Mouse (Mus musculus): ENCODE measurements around the gene Sec14l3. TPM values are rescaled to one million over a fixed set of nuclear protein-coding genes. Genes with fewer than 3 reads are reported as not detected.
"Not testable (repeated sequence)": the region's sequence is repeated elsewhere in the genome, so short reads cannot be mapped to it uniquely, and the experiment has no call there.

Gene Sec14l3
- total RNA-seq (2014; fragmentation: Nextera tagmentation), result not detected in 2 replicates
- total RNA-seq (2017), result not detected in 2 replicates

DNA sequence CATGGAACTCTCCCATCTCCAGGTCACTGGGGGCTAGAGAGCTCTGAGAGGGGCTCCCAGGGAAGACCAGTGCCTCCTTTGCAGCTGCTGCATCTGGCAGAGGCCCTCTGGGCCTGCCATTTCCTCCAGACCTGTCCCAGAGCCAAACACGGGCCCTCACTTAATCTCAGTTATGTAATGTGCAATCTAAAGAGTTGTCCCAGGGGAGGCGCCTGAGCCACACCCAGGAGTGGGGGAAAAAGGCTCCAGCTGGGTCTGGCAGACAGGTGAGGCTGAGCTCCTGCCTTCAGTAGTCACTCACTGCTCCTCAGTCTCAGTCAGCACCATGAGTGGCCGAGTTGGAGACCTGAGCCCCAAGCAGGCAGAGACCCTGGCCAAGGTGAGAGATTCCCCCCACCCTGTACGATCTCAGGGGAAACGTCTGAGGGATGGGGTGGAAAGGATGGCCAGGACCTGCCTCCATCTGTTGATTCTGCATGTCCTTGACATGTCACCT is at the start of gene Sec14l3:
Gene Sec14l3 (plus strand): TSS at position 215 of the 496 bp plus-strand sequence.
- ATAC-seq (replicated peaks; ENCODE audit: low FRiP score, low TSS enrichment, poor library complexity, severe bottlenecking), result no peak

DNA sequence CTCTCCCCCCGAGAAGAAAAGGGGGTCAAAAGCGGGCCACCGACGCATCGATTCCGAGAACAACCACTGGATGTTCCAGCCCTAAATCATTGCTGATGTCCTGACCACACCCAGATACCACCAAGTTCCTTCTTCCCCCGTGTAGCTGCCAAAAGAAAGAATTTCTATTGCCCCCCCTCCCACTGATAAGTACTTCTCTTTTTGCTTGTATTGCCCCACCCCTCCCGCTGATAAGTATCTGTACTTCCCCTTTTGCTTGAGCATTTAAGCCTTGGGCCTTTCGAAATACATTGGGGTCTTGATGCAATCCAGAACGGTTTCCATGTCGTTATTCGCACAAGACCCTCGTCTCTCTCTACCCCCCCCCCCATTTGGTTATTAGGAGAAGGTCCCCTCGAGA is 48.8 kb upstream of the Sec14l3 start:
- ATAC-seq (replicated peaks; ENCODE audit: low FRiP score, low TSS enrichment, poor library complexity, severe bottlenecking), result not testable (repeated sequence)

DNA sequence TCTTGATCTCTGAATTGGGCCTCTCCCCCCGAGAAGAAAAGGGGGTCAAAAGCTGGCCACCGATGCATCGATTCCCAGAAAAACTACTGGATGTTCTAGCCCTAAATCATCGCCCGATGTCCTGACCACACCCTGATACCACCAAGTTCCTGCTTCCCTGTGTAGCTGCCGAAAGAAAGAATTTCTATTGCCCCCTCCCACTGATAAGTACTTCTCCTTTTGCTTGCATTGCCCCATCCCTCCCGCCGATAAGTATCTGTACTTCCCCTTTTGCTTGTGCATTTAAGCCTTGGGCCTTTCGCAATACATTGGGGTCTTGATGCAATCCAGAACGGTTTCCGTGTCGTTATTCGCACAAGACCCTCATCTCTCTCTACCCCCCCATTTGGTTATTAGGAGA is 42.5 kb upstream of the Sec14l3 start:
- not testable (repeated sequence) for ATAC-seq (replicated peaks; ENCODE audit: low FRiP score, low TSS enrichment, poor library complexity, severe bottlenecking)

DNA sequence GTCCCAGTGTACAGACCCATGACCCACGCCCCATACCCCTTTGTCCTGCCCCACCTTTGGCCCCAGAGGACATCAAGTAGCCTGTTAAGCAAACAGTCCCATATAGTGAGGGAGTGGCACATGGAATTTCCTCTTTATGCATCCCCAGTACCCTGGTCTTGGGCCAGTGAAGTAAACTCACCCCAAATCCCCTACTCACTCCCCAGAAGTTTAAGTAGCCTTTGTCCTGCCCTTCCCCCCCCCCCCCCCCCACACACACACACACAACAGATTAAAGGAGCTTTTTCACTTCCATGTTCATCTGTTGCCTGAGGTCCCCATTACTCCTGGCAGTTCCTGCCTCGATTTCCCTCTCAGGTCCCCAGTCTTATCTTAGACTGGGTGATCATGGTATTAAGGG is 41.3 kb upstream of the Sec14l3 start:
- ATAC-seq (replicated peaks; ENCODE audit: low FRiP score, low TSS enrichment, poor library complexity, severe bottlenecking), result no peak

DNA sequence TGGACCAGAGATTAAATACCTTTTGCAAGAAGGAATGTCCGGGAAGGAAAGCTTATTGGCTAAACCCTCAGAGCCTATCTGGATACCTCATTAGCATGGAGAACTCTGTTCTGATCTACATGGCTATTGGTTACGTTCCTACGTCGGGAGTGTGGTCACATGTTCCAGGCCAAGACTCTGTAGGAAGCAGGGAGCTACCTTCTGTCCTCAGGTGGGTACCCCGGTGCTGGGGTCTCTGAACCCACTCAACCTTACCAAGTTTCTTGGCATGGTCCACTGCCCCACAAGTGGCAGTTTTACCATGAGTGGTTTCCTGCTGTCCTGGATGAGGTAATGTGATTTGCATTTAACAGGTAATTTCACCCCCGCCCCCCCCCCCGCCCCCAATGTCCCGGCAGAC is 37.6 kb upstream of the Sec14l3 start:
- no peak for ATAC-seq (replicated peaks; ENCODE audit: low FRiP score, low TSS enrichment, poor library complexity, severe bottlenecking)

DNA sequence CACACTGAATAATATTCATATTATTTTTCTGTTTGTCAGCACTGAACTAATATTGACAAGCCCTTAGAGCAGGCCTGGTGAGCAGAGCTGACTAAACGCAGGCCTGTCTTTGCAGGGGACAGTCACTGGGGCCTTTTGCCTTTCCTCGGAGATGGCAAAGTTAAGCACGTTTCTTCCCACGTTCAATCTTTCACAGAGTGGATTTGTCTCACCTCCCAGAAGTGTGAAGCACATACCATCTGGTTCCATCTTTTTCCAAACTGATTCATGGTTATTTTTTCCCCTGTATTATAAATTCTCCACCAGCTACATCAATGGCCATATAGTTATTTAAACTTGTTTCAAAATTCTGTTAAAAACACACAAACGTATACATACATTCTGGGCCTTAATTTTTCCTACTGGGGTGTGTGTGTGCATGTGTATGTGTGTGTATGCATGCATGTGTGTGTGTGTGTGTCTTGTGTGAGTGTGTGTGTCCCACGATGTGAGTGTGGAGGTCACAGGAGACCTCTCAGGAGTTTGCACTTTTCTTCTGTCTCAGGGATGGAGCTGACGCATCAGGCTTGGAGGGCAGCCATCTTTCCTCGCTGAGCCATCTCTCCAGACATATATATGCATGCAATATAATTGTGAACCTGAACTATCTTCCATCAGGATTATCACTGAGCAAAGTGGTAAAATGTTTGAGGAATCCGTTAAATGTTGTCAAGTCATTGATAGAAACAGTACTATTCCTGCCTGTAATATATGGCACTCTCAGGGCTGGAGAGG is 36.9 kb upstream of the Sec14l3 start:
- ATAC-seq (replicated peaks; ENCODE audit: low FRiP score, low TSS enrichment, poor library complexity, severe bottlenecking), result no peak

DNA sequence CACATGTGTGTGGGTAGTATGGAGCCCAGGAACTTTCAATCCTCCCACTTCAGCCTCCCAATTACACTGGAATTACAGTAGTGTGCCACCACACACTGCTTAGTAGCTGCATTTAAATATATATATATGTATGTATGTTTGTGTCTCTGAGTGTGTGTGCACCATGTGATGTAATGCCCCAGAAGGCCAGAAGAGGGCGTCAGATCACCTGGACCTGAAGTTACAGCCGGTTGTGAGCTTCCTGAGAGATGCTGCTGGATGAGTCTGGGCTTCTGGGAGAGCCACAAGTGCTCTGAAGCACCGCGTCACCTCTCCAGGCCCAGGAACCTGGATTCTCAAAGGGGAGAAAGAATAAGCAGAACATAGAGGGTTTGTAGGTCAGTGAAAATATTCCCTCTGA is 35.3 kb upstream of the Sec14l3 start:
- ATAC-seq (replicated peaks; ENCODE audit: low FRiP score, low TSS enrichment, poor library complexity, severe bottlenecking), result no peak

DNA sequence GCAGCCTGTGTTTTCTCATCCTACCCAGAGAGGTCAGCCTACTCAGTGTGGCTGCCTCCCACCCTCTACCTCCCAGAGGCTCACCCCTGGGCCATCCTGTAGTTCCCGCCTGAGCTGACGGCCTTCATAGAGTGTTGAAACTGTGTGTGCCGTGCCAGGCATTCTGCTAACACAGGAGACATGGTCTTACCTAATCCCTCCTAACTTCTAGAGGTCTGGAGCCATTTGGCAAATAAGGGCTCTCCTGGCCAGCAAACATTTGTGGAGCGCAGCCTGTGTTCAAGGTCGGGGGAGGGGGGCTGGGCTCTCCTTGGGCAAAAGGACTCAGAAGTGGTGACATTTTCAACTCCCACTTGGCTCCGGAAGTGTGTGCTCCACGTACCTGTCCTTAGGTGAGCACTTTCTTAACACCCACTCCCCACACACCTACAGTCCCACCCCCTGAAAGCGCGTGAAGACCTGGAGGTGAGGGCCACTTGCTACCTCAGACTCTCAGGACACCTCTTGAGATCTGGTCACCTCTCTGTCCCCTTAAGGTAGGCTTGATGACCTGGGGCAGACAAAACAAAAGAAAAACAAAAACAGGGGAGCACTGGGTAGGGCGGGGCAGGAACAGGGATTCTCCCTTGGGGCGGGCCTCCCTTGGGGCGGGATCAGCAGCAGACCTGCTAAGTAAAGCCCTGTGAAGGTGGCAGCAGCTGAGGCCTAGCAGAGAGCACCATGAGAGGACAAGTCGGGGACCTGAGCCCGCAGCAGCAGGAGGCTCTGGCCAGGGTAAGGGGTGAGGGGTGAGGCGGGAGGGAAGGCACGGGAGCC is 33.3 kb upstream of the Sec14l3 start, which contains the start of gene Sec14l4:
Gene Sec14l4 (plus strand): TSS at position 337 of the 816 bp plus-strand sequence.
- no peak for ATAC-seq (replicated peaks; ENCODE audit: low FRiP score, low TSS enrichment, poor library complexity, severe bottlenecking)

DNA sequence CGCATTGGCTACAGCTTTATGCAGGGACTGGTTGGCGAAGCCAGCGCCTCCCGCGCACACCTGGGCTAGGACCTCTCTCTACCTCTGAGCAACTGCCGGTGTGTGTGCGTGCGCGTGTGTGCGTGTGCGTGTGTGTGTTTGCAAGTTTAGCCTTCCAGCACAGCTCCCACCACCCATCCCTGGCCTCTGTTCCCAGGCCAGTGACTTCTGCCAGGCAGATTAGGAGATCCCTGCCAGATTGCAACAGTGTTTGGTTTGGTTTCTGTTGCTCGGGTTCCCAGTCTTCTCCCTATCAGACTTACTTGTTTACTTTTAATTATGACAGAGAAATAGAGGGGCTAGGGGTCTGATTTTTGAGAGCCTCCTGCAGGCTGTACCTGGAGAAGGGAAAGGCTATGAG is 32.7 kb upstream of the Sec14l3 start:
- ATAC-seq (replicated peaks; ENCODE audit: low FRiP score, low TSS enrichment, poor library complexity, severe bottlenecking), result no peak

DNA sequence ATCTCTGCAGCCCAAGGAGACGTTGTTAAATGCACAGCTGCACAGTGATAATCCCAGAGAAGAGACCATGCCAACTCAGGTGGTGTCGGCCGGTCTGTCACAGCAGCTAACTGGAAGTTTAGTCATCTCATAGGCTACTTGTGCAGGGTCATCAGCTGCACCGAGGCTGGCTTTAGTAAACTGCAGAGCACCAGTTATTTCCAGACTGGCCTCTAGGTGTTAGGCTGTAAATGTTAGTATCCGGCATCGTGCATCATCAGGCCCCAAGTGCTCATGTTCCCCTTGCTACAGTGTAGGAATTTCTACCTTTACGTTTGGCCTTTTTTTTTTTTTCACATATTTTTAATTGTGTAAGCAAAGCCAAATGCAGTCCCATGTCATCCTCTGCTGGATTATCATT is 31.2 kb upstream of the Sec14l3 start:
- ATAC-seq (replicated peaks; ENCODE audit: low FRiP score, low TSS enrichment, poor library complexity, severe bottlenecking), result no peak

DNA sequence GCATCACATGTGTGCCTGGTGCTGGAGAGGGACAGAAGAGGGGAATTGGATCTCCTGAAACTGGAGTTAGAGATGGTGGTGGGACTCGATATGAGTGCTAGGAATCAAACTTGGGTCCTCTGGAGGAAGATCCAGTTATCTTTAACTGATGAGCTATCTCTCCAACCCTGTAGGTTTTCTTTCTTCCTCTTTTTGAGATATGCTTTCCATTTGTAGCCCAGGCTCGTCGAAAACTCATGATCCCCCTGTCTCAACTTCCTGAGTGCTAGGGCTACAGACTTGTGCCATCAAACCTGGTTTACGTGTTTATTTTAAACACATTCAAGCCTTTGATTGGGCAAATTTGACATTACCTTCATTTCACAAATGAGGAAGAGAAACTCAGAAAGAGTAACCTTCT is 30.5 kb upstream of the Sec14l3 start:
- ATAC-seq (replicated peaks; ENCODE audit: low FRiP score, low TSS enrichment, poor library complexity, severe bottlenecking), result no peak

DNA sequence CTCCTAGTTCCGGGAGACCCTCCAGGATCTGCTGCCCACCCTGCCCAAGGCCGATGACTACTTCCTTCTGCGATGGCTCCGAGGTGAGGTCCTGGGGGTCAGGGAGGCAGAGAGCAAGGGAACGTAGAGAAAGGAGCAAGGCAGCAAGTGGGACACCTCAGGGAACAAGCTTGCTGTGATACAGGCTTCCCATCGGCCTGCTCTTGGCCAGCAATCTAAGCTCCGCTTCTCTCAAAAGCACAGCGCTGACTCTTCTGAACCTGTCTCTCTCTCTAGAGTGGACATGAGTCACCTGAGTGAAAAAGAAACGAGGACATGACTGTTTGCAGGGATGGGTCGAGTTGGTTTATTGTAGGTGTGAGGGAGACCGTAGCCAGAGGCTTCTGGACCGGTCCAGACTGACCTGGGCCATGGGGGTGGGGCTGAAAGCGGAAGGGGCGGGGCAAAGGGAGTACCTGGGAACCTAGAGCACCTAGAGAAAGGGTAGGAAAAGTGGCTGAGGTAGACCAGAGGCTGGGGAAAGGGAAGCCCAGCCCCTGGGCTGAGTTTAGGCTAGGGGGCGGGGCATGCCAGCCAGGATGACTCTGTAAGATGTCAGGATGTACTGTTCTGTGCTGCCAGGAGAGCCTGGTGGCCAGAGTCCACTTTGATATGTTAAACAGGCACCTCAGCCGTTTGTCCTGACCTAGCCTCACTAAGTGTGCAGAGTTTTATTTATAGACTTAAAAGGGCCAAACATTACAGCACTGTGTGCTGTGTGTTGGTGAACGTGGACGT is 29.3 kb upstream of the Sec14l3 start:
- no peak for ATAC-seq (replicated peaks; ENCODE audit: low FRiP score, low TSS enrichment, poor library complexity, severe bottlenecking)

DNA sequence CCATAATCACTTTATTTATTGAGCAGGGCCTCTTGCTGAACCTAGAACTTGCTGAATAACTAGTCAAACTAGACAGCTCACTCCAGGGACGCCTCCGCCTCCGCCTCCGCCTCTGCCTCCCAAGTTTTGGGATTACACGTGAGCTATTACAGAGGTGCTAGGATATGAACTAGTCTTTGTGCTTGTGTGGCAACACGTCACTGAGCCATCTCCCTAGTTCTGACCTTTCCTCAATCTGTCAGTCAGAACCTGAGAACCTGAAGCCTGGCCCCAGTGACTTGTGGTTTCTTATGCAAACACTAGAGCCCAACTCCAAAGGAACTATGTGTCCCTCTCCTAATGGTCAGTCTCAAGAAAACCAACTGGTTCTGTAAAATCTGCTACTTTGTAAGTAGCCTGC is 28.7 kb upstream of the Sec14l3 start:
- ATAC-seq (replicated peaks; ENCODE audit: low FRiP score, low TSS enrichment, poor library complexity, severe bottlenecking), result no peak

DNA sequence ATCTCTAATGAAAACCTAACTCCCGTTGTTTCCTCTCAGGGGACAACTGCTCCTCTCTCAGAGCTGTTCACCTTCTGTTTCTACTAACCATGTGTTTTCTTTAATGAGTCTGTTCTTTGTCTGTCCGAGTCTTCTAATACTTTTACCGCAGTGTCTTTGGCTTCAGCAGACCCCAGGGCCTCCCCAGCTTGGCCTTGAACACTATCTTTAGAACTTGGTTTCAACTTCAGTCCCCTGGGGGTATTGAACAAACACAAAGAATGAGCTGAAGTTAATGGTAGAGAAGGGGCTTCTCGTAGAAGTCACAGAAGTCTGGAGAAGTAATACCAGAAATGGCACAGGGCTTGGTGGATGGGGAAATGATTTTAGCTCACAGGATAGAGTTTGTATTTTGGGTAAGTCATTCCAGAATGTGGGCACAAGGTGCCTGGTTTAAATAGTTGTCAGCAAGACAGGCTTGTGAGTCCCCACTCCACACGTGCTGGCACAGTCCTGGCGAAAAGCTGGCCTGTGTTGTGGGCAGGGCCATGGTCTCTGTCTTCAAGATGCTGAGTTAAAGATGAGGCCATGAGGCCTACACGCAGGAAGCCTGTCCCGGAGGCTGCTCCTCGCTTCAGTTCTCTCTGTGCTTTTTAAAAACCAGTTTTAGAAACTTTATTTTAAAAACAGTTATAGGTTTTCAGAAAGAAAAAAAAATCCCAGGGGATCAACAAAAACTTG is 28.1 kb upstream of the Sec14l3 start:
- ATAC-seq (replicated peaks; ENCODE audit: low FRiP score, low TSS enrichment, poor library complexity, severe bottlenecking), result no peak

DNA sequence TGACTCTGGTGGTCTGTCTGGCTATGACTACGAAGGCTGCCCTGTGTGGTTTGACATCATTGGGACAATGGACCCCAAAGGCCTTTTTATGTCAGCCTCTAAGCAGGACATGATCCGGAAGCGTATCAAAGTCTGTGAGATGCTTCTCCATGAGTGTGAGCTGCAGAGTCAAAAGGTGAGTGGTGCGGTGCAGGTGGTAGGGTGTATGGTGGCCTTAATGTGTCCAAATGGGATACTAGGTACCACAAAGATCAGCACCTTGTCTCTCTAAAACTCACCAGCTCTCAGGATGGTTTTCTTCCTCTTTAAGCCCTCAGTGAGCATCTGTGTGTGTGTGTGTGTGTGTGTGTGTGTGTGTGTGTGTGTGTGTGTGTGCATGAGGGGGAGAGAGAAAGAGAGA is 24.7 kb upstream of the Sec14l3 start:
- ATAC-seq (replicated peaks; ENCODE audit: low FRiP score, low TSS enrichment, poor library complexity, severe bottlenecking), result no peak

DNA sequence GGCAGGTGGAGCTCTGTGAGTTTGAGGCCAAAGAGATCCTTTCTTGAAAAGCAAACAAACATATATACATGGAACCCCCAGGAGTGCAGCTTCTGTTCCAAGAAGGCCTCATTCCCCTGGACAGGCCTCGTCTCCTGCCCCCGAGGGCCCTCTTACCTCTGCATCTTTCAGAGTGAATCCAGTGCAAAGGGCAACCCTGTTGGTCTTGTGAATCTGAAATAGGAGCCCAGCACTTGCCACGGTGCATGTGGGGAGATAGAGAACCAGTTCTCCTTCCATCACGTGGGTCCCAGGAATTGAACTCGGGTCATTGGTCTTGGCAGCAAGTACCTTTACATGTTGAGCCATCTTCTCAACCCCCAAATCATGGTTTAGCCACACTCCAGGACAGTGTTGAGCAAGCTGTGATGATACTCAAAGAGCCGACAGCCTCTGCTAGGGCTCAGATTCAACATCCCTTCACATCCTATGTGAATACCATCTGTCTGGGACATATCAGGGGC is 23.5 kb upstream of the Sec14l3 start:
- ATAC-seq (replicated peaks; ENCODE audit: low FRiP score, low TSS enrichment, poor library complexity, severe bottlenecking), result no peak

DNA sequence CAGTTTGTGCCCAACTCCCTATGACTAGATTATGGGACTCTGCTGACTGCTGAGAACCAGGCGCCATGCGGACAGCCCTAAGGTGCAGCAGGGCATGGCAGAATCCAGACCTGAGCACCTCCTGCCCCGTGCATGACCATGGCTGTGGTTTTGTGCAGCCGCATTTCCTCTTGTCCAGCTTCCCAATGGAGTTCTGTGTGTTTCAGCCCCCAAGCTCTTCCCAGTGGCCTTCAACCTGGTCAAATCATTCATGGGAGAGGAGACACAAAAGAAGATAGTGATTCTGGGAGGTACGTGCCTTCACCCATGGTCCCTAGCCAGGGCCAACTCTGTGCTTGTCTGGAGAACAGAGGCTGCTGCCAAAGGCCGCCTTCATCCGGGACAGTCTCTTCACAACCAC is 21.6 kb upstream of the Sec14l3 start:
- no peak for ATAC-seq (replicated peaks; ENCODE audit: low FRiP score, low TSS enrichment, poor library complexity, severe bottlenecking)

DNA sequence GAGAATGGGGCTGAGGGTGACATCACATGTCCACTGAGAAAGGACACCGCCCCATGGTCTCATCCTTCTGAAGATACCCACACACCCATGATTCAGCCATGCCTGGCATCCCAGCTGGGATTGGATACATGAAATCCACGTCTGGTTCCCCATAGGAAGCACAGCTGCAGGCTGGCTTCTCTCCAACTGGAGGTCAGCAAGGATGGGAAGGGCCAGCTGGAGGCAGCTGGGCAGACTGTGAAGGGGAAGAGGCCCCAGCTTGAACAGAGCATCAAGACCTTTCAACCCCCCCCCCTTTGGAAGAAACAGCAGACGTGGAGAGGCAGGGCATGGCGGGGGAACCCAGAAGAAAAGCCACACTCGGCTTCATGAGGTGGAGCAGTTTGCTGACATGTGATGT is 18.1 kb upstream of the Sec14l3 start:
- no peak for ATAC-seq (replicated peaks; ENCODE audit: low FRiP score, low TSS enrichment, poor library complexity, severe bottlenecking)

DNA sequence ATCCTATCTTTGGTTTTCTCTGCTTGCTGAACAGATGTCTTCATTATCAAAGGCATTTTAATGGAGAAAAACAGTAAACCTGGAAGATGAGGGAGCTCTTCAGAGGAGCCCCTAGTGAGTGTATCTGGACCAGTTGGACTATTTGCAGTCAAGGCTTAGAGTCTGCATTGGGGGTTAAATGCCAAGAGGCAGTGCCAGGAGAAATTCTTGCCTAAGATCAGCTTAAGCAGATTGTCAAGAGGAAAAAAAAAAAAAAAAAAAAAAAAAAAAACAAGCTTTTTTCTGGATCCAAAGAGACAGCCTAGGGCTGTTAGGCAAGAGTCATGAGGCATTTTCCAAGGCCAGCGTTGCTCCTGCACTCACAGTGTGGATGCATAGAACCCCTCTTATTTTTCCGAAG is 16.9 kb upstream of the Sec14l3 start:
- ATAC-seq (replicated peaks; ENCODE audit: low FRiP score, low TSS enrichment, poor library complexity, severe bottlenecking), result no peak
